Mouse (Mus musculus): Measurements from ENCODE around the gene Tmco5. TPM values are rescaled to one million over a fixed set of nuclear protein-coding genes. Genes with fewer than 3 reads are reported as not detected.
"Not testable (repeated sequence)": the region's sequence is repeated elsewhere in the genome, so short reads cannot be mapped to it uniquely, and the experiment has no call there.

Gene Tmco5
- total and polyA plus RNA-seq, 3 experiments: not detected

DNA sequence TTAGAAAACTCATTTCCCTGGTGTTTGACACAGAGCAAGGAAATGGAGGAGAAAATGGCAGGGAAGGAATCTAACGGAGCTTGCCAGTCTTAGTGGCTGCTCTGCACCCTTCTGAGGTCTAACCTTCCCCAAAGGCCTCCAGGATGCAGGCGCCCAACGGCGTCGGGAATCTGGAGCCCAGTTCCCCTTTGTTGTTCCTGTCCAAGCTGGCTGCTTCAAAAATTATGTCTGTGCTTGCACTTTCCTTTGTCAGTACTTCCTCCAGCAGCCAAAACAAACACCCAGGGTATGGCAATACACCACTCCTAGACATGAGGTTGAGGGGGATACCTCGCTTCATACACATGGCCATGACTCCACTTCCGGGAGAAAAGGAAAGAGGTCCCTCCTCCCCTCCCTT, 53.7 kb downstream of the Tmco5 start:
- no peak overlapping the region for H3K4me3 ChIP-seq (ENCODE audit: low read depth, low read length)
- H3K27me3 ChIP-seq (ENCODE audit: insufficient read depth, low read length): 0 out of 2 replicates have a peak, but pooled peaks cover 8% of the 10 kb centered on the region
- H3K9me3 ChIP-seq (replicated peaks): no peaks in the 10 kb centered on the region
- H3K4me1 ChIP-seq (ENCODE audit: insufficient read depth, low read depth, low read length): peaks cover 5% of the 10 kb centered on the region
- DNase-seq (ENCODE audit: low spot score) (no peak), ATAC-seq (ENCODE audit: extremely low read depth, insufficient number of reproducible peaks, low FRiP score, poor library complexity, severe bottlenecking) (no peak)
- H3K36me3 ChIP-seq (replicated peaks): no peaks in the 10 kb centered on the region
- TF ChIP-seq CTCF (IDR thresholded peaks at IDR 0.05; ENCODE audit: low read depth, low read length): no peak
- no peak for TF ChIP-seq GATA2 (IDR thresholded peaks at IDR 0.05; ENCODE audit: borderline replicate concordance, low read depth, low read length)
- TF ChIP-seq POLR2AphosphoS5 (IDR thresholded peaks at IDR 0.05; ENCODE audit: insufficient replicate concordance, low read depth, low read length): no peak
- no peak for TF ChIP-seq GATA1 (IDR thresholded peaks at IDR 0.05; ENCODE audit: borderline replicate concordance, low read length)
- no peak for TF ChIP-seq TAL1 (conservative IDR thresholded peaks at IDR 0.05; ENCODE audit: low read depth, low read length)

GRCm38 (mm10) chr2:116934236-116934635, 55.7 kb downstream of the Tmco5 start:
- H3K27me3 ChIP-seq (ENCODE audit: insufficient read depth, low read length); H3K36me3 ChIP-seq (replicated peaks); DNase-seq (ENCODE audit: low spot score); ATAC-seq (ENCODE audit: extremely low read depth, insufficient number of reproducible peaks, low FRiP score, poor library complexity, severe bottlenecking); H3K9me3 ChIP-seq (replicated peaks); H3K4me3 ChIP-seq (ENCODE audit: low read depth, low read length); H3K4me1 ChIP-seq (ENCODE audit: insufficient read depth, low read depth, low read length): not testable (repeated sequence)

DNA sequence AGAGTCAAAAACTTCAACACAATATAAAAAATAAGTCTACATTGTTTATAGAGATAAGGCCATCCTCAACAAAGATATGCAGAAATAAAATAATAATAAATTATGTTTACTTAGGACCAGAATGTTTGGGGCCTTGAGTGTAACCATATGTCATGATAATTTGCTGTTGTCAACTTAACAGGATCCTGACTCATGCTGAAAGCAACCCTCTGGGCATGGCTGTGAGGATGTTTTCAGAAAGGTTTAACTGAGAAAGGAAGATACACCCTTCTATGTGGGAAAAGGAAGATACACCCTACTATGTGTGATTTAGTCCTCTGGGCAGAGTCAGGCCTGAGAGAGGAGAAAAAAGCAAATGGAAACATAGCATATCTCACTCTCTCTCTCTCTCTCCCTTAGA, 56.3 kb downstream of the Tmco5 start:
- TF ChIP-seq GATA1 (IDR thresholded peaks at IDR 0.05; ENCODE audit: borderline replicate concordance, low read length) (no peak), POLR2AphosphoS5 (IDR thresholded peaks at IDR 0.05; ENCODE audit: insufficient replicate concordance, low read depth, low read length) (no peak), GATA2 (IDR thresholded peaks at IDR 0.05; ENCODE audit: borderline replicate concordance, low read depth, low read length) (no peak), TAL1 (conservative IDR thresholded peaks at IDR 0.05; ENCODE audit: low read depth, low read length) (no peak), CTCF (IDR thresholded peaks at IDR 0.05; ENCODE audit: low read depth, low read length) (no peak)
- peaks cover 5% of the 10 kb centered on the region for H3K4me1 ChIP-seq (ENCODE audit: insufficient read depth, low read depth, low read length)
- DNase-seq (ENCODE audit: low spot score) (no peak), ATAC-seq (ENCODE audit: extremely low read depth, insufficient number of reproducible peaks, low FRiP score, poor library complexity, severe bottlenecking) (no peak)
- no peaks in the 10 kb centered on the region for H3K36me3 ChIP-seq (replicated peaks)
- H3K9me3 ChIP-seq (replicated peaks): no peaks in the 10 kb centered on the region
- no peak overlapping the region for H3K4me3 ChIP-seq (ENCODE audit: low read depth, low read length)
- H3K27me3 ChIP-seq (ENCODE audit: insufficient read depth, low read length): 0 out of 2 replicates have a peak, but pooled peaks cover 5% of the 10 kb centered on the region

- Histone ChIP-seq H3K27me3 (ENCODE audit: insufficient read depth, low read length) (no peaks in the 10 kb centered on the region), H3K36me3 (replicated peaks) (no peaks in the 10 kb centered on the region), H3K4me3 (ENCODE audit: low read depth, low read length) (no peak overlapping the region), H3K9me3 (replicated peaks) (no peaks in the 10 kb centered on the region), H3K4me1 (ENCODE audit: insufficient read depth, low read depth, low read length) (peaks cover 5% of the 10 kb centered on the region)
- TF ChIP-seq GATA2 (IDR thresholded peaks at IDR 0.05; ENCODE audit: borderline replicate concordance, low read depth, low read length) (no peak), POLR2AphosphoS5 (IDR thresholded peaks at IDR 0.05; ENCODE audit: insufficient replicate concordance, low read depth, low read length) (no peak), TAL1 (conservative IDR thresholded peaks at IDR 0.05; ENCODE audit: low read depth, low read length) (no peak), CTCF (IDR thresholded peaks at IDR 0.05; ENCODE audit: low read depth, low read length) (no peak)
- DNase-seq (ENCODE audit: low spot score) (no peak), ATAC-seq (ENCODE audit: extremely low read depth, insufficient number of reproducible peaks, low FRiP score, poor library complexity, severe bottlenecking) (no peak)
Observed at GRCm38 (mm10) chr2:116936371-116936770, 57.9 kb downstream of the Tmco5 start.

GRCm38 (mm10) chr2:116937166-116937565, 58.7 kb downstream of the Tmco5 start:
- Histone ChIP-seq H3K4me3 (ENCODE audit: low read depth, low read length) (no peak overlapping the region), H3K36me3 (replicated peaks) (no peaks in the 10 kb centered on the region), H3K9me3 (replicated peaks) (no peaks in the 10 kb centered on the region), H3K4me1 (ENCODE audit: insufficient read depth, low read depth, low read length) (peaks cover 11% of the 10 kb centered on the region), H3K27me3 (ENCODE audit: insufficient read depth, low read length) (no peaks in the 10 kb centered on the region)
- TF ChIP-seq GATA2 (IDR thresholded peaks at IDR 0.05; ENCODE audit: borderline replicate concordance, low read depth, low read length): no peak
- no peak for TF ChIP-seq CTCF (IDR thresholded peaks at IDR 0.05; ENCODE audit: low read depth, low read length)
- no peak for TF ChIP-seq POLR2AphosphoS5 (IDR thresholded peaks at IDR 0.05; ENCODE audit: insufficient replicate concordance, low read depth, low read length)
- TF ChIP-seq GATA1 (IDR thresholded peaks at IDR 0.05; ENCODE audit: borderline replicate concordance, low read length): no peak
- no peak for TF ChIP-seq TAL1 (conservative IDR thresholded peaks at IDR 0.05; ENCODE audit: low read depth, low read length)
- DNase-seq (ENCODE audit: low spot score) (no peak), ATAC-seq (ENCODE audit: extremely low read depth, insufficient number of reproducible peaks, low FRiP score, poor library complexity, severe bottlenecking) (no peak)

DNA sequence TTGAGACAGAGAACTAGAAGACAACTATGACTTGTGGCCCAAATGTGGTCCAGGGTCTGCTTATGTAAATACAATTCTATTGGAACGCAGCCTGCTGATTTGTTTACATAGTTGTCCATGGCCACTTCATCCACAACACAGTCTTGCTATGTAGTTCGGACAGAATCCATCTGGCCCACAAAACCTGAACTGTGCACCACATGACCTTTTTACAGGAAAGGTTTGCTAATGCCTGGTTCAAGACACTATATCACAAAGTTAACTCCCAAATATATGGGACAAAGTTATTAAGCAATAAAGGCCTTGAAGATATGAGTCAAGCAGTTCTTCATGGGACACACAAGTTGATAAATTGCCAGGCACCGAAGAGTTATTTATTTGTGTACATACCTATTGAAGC, 63.3 kb downstream of the Tmco5 start:
- Histone ChIP-seq H3K36me3 (replicated peaks) (no peaks in the 10 kb centered on the region), H3K4me3 (ENCODE audit: low read depth, low read length) (no peak overlapping the region), H3K9me3 (replicated peaks) (no peaks in the 10 kb centered on the region), H3K4me1 (ENCODE audit: insufficient read depth, low read depth, low read length) (peaks cover 15% of the 10 kb centered on the region), H3K27me3 (ENCODE audit: insufficient read depth, low read length) (no peaks in the 10 kb centered on the region)
- TF ChIP-seq POLR2AphosphoS5 (IDR thresholded peaks at IDR 0.05; ENCODE audit: insufficient replicate concordance, low read depth, low read length) (no peak), TAL1 (conservative IDR thresholded peaks at IDR 0.05; ENCODE audit: low read depth, low read length) (no peak), GATA2 (IDR thresholded peaks at IDR 0.05; ENCODE audit: borderline replicate concordance, low read depth, low read length) (no peak)
- DNase-seq (ENCODE audit: low spot score) (no peak), ATAC-seq (ENCODE audit: extremely low read depth, insufficient number of reproducible peaks, low FRiP score, poor library complexity, severe bottlenecking) (no peak)

Other genes starting within 250 kb of the Tmco5 start
- 42.1 and 52.2 TPM in 2 replicates for gene Spred1, start 242.7 kb downstream of the Tmco5 start, total RNA-seq (2014; fragmentation: Nextera tagmentation)
- gene Spred1, start 242.7 kb downstream of the Tmco5 start, total RNA-seq (2017): 76.0 and 78.1 TPM in 2 replicates
- gene Spred1, start 242.7 kb downstream of the Tmco5 start, polyA plus RNA-seq (2012): 3.9 and 5.4 TPM in 2 replicates